Mouse (Mus musculus) spleen, postnatal 10 days (tissue): ENCODE measurements around the gene Rab40c.
A peak's percentile ranks its signal among the peaks of the same experiment; 100 is the strongest.

Experiments
- DNase-seq, 2 experiments: peaks; one replicate each; pipeline ENCODE4 v3.0.0; 2021 to 2022; ENCODE audit warnings: low spot score in 2 of 2

The Rab40c gene

GRCm38 (mm10) chr17:25843636-25844395 lies 75.7 kb downstream of the Rab40c start:
- no peak for DNase-seq

DNA sequence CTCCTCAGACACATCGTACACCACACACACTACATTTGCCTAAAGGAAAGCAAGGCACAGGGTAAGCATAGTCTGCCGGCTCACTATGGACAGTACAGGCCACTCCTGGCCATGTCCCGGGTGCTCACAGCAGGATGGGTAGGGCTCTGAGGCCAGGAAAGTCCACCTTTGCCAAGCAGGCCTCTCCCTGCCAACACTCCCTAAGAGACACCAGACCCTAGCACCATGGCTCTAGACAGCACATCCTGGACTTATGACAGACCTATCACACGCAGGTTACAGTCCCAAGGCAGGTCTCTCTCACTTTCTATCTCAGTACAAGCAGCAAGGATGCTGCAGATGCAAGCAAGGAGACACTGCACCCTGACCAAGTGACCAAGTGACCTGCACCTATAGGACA lies 76.4 kb downstream of the Rab40c start:
- no peak for DNase-seq

DNA sequence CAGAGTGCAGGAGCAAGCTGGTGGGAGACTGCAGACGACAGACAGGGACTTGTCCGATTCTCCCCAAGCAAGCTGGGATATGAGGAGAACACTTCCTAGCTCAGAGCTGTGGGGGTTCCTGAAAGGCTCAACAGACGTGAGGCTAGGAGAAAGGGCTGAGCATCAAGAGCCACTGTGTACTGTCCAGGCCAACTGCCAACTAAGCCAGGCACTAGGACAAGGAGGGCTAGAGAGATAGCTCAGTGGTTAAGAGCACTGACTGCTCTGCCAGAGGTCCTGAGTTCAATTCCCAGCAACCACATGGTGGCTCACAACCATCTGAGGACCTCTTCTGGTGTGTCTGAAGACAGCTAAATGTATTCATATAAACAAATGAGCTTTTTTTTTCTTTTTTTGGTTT lies 77.0 kb downstream of the Rab40c start:
- DNase-seq = no peak

DNA sequence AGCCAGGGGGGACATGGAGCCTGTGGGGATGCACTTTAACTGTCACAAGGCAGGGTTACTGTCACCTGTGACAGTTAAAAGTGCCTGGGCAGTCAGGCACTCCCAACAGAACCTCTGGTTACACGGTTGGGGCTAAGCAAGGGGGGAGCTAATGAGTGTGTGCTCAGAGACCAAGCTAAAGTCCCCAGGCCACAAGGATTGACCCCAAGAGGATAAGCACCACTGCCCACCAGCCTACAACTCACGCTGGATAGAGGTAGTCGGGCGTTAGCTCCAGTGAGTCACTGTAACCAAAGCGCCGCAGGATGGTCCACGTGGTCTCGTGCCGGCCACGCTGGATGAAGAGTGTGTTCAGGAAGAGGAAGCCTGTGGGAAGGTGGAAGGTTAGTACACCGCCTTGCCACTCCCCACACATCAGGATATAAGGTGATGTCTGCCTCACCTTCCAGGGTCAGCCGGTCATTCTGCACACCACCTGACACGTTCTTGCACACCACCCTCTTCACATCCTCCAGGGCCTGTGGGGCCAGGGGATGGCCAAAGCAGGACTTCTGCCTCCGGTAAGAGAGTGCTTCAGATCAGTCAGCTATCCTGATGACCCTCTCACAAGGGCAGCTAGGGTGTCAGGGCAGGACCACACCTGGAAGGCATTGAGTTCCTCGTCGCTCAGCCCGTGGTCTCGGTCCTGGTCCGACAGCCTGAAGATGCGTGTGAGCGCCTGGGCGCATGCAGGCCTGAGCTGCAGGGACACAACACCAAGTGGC lies 78.2 kb downstream of the Rab40c start, which contains the start of gene Gm20683:
TSS of gene Gm20683 (minus strand) at position 647 of the 764 bp plus-strand sequence.
- DNase-seq = no peak

DNA sequence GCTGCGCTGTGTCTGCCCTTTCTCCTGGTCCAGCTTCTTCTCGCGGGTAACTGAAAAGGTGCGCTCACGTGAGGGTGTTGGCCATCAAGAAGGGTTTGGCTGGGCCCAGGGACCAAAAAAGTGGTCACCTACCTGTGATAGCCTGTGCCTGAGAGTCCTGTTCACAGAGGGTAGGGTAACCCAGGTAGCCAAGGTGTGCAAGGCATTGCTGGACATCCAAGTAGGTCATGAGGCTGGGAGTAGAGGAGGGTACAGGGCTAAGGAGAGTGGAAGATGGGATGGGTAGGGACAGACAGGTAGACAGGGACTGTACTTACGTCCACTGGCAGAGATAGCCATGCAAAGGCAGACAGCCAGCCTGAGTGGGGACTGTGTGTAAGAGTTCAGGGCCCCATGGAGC lies 79.0 kb downstream of the Rab40c start:
- DNase-seq = no peak

GRCm38 (mm10) chr17:25839455-25840235 lies 79.9 kb downstream of the Rab40c start:
- no peak for DNase-seq

DNA sequence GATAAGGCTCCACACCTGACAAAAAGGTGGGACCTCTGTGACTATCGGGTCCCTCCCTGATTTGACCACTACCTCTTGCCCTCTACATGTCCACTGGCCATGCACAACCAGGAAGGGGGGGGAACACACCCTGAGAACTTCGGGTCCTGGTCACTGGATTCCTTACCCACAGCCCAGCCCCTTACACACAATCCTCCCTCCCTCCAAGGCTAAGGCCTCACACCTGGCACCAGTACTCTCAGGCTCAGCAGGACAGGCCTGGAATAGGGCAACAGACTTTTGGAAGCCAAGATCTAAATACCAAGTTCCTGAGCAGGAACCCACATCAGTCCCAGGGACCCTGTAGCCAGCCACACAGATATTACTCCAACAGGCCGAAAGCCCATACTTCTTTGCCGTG lies 80.6 kb downstream of the Rab40c start:
- no peak for DNase-seq

GRCm38 (mm10) chr17:25837533-25837932 lies 82.0 kb downstream of the Rab40c start:
- DNase-seq = no peak

GRCm38 (mm10) chr17:25837076-25837410 lies 82.5 kb downstream of the Rab40c start, which contains the start of gene Rhbdl1:
Gene Rhbdl1 (minus strand): TSS chr17:25837295.
- DNase-seq = peak in 1 of 2 experiments; percentile 62

DNA sequence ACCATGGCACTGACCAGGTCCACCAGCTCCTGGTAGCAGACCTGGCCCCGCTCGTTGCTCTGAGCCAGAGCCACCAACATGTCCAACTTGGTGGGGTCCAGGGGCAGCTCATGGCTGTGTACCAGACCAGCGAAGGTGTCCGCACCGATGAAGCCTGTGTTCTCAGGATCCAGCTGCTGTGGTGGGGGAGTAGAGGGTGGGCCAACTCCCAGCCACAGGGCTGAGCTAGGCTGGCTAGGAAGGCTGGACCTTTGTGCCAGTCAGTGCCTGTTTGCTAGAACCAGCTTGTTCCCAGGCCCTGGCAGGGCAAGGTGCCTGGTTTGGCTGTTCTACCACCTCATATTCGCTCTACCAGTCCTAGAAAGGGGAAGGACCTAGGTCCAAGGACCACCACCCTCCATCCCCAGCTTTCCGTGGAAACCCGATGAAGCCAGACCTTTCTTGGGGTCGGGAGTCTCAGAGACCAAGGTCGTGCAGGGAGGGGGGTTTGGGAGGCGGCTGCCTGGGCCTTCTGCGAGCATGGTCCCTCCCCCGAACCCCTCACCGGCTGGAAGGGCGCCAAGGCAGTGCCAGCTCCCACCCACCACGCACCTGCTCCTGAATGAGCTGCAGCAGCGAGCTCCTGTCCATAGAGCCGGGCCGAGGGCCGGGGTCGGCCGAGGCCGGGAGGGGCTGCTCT lies 83.0 kb downstream of the Rab40c start:
- DNase-seq = no peak

DNA sequence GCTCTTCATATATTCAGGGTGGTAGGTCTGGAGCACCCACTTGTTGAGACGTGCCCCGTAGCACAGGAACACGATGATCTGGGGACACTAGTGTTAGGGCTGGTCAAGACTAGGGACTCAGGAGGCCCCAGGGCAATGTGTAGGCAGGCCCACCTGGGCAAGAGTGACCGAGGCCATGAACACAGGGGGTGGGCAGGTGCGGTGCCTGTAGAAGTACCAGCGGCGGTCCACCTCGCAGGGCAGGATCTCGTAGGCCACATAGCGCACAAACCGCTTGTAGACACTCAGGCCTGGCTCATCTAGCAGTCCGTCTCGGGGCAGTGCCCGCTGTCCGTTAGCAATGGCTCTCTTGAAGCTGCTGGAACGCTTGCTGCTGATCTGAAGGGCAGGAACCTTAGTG lies 83.7 kb downstream of the Rab40c start:
- no peak for DNase-seq

DNA sequence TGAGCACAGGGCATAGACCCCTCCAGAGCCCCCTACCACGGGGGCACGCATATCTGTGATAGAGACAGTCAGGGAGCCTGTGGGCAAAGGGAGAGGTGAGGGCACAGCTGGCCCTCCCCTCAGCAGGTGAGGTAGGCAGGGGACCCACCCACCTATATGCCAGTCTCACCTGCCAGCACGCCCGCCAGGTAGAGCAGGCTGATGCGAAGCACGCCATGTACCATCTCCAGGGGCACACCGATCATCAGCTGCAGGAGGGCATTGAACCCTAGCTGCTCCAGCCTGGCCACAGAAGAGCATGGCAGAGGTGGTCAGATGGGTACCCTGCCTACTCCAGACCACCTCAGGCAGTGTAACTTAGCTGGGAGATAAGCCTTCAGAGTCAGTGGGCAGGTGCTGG lies 84.2 kb downstream of the Rab40c start:
- no peak for DNase-seq

GRCm38 (mm10) chr17:25834595-25835222 lies 84.8 kb downstream of the Rab40c start:
- DNase-seq = no peak

DNA sequence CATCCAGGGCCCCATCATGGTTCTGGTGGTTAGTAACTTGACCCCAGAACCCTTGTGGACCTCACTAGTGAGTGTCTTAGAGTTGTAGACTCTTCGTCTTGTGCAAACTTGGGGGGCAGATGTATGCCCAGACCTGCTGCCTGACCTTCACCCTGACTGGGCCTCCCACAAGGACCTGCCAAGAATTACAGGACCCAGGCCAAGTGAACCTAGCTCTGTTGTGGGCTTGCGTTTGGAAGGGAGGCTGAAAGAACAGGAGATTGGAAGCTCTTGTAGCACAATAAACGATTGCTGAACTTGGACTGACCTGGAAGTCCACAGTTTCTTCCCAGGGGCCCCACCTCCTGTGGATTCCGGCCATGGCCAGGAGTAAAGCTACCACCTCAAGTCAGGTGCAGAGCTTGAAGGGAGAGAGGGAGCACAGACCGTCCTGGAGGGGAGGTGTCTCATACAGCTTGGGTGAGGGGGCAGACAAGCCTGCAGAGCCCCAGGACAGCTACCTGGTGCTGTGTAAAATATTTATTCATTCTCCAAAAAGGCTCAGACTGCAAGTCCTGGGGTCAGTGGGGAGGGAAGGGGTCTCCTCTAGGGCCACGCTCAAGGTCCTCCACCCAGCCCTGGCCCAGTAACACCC lies 85.4 kb downstream of the Rab40c start:
- DNase-seq = no peak

DNA sequence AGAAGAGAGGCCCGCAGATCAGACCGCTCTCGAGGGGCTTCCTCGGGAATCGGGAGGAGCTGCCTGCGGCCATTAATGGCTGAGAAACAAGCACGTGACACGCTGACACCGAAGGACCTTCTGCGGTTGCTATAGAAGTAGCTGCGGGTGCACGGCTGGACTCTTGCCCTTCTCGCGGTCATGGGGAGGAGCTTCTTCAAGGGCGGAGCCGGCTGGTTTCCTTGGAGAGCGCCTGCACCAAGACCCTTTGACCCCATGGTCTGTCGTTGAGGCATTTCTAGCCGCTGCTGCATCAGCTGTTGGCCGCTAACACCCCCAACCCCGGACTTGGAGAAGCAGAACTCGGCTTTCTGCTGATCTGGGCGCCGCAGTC lies 86.2 kb downstream of the Rab40c start, which contains the start of gene Stub1:
TSS of gene Stub1 (minus strand) at position 114 of the 373 bp plus-strand sequence.
- DNase-seq = peak in 1 of 2 experiments; percentile 76

GRCm38 (mm10) chr17:25832436-25833290 lies 86.9 kb downstream of the Rab40c start:
- peak; percentile 99 to 100 for DNase-seq
